Mouse (Mus musculus) MEL-GATA-1-ER (cell line): ENCODE measurements around the gene Samd1.

Experiments
- DNase-seq: peaks from one replicate; pipeline ENCODE4 v3.0.0-alpha.2; 2012; ENCODE audit warnings: low read depth; ENCODE audit errors: extremely low read depth

Samd1 gene

DNA sequence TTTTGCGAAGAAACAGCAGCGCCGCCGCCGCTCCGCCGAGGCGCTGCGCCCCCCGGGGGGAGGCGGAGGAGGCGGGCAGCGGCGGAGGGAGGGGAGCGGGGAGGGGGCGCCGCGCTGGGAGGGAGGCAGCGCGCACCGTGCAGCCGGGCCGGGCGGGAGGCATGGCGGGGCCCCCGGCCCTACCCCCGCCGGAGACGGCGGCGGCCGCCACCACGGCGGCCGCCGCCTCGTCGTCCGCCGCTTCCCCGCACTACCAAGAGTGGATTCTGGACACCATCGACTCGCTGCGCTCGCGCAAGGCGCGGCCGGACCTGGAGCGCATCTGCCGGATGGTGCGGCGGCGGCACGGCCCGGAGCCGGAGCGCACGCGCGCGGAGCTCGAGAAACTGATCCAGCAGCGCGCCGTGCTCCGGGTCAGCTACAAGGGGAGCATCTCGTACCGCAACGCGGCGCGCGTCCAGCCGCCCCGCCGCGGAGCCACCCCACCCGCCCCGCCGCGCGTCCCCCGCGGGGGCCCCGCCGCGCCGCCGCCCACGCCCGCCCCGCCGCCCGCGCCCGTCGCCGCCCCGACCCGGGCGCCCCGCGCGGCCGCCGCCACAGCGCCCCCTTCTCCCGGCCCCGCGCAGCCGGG is at the start of gene Samd1:
TSS of gene Samd1 (plus strand) at position 162 of the 631 bp plus-strand sequence.
- no peak for DNase-seq

DNA sequence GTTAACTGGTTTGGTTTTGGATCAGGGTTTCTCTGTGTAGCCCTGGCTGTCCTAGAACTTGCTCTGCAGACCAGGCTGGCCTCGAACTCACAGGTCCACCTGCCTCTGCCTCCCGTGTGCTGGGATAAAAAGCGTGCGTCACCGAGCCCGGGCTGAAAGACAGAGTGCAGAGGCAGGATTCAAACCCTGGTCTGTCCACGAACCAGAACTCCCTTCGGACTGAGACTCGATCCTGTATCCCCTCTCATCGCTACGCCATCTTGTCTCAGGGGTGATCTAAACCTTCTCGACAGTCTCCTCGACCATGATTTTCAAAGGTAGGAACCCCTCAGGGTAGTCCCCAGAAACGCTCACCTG is 42.7 kb upstream of the Samd1 start:
- DNase-seq = no peak

- peak; percentile 99 for DNase-seq
These were observed 42.1 kb upstream of the Samd1 start, which contains the start of the genes Gm10644 and Asf1b for GRCm38 (mm10) chr8:83955106-83955957. TSS of gene Gm10644 (minus strand) at chr8:83955205. TSS of gene Asf1b (plus strand) at chr8:83955507.

DNA sequence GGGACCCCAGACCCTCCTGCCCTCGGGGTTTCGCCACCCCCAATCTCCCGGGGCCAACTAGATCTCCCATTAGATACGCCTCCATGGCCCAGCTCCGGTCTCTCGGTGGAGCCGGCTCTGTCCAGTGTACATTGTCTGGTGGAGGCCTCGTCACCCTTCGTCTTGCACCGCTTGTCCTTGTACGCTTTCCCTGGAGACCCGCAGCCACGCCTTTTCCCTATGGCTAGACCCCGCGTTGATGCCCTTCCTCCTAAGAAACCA is 41.6 kb upstream of the Samd1 start:
- DNase-seq = no peak

GRCm38 (mm10) chr8:83956789-83957188 is 40.7 kb upstream of the Samd1 start:
- DNase-seq = peak; percentile 65

DNA sequence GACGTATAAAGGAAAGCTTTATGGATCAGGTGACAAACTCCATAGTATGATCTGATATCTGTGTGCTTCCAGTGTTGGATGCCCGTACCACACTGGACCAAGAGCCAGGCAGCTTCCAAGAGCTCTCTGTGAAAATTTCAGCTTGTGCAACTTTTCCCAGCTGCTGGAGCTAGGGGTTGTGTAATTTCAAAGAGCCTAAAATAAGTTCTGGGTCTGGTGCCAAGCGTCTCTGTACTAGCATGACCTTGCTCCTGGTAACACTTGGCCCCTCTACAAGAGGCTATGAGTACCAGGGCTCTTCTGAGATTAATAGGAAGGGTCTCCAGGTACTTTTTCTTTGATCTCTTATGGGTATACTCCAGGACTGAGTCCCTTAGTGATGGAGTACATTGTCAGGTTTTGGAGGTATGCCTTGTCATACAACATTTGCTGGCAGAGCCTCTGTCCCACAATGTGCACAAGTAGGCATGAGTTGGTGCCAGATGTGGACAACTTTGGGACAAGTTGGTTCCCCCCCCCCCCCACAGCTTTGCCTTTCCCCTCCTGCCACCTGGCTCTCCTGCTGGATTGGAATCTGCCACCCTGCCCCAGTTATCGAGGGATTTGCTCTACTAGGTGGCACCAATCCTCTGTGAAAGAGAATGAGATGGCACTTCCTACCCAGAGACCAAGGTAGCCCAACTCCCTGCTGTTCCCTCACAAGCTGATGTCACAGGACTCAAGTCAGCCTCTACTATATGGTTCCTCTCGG is 33.3 kb upstream of the Samd1 start:
- DNase-seq = no peak

DNA sequence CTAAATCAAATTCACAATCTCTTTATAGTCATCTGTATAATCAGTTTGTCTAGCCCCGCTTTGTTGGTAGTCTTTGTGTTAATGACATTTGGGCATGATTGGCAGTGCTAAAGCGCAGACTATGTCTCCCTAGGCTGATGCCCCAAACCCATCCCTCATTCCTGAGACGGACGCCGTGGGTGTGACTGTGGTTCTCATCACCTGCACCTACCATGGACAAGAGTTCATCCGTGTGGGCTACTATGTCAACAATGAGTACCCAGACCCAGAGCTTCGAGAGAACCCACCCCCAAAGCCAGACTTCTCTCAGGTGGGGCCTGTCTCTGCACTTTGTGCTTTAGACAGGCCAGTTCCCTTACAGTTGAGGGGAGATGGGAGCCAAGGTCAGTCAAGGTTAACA is 29.8 kb upstream of the Samd1 start:
- no peak for DNase-seq

- DNase-seq = no peak
These were observed 26.4 kb upstream of the Samd1 start for GRCm38 (mm10) chr8:83971121-83971520.

DNA sequence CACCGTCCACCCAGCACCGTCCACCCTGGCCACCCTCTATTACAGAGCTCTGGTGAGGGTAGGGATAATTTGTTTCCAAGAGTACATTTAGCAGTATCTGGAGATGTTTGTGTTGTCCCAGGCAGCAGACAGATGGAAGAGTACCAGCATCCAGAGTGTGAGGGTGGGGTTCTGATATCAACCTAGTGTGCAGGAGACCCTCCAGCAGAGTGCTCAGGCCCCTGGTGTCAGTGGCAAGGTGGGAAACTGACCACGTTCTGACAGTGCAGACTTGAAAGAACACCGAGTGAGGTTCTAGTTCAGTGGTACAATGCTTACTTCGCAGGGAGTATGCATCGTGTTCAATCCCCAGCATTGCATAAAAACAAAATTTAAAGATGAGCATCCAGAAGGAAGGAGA is 25.8 kb upstream of the Samd1 start:
- no peak for DNase-seq

DNA sequence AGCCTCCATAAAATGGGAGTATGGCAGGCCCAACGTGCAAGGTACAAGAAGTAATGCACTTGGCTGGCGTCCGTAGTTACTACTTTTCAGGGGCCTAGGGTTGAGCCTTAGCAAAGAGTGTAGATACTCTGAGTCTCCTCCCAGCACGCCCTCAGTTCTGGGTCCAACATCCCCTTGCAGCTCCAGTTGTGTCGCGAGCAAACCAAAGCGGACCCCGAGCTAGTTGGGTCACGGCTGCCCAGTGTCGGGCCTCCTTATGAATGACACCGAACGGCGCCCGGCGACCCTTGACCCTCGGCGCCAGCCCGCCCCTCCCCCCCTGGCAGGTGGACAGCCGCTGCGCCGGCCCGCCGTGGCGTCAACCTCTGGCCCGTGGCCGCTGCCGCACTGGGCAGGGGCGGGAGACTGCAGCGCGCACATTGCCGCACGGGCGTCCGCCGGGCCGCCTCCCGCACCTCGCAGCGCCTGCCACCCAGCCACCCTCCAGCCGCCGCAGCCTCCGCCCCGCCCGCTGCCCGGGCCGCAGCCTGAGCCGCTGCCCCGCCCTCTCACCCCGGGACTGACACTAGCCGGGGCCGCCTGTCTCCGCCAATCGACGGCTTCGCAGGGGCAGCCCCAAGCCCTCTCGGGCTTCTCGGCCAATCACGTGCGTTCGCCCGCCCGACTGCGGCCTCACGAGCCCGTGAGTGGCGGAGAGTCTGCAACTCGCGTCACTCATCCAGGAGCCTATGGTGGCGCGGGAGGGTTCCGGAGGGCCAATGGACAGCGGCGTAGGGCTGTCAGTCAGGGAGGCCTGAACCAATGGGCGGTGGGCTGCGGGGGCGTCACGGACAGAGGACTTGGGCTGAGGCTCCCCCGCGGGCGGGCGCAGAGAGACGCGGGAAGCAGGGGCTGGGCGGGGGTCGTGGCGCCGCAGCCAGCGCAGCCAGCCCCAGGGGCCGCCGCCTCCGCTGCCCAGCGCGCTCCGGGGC is 25.0 kb upstream of the Samd1 start, which contains the start of gene Prkaca:
TSS of gene Prkaca (plus strand) at position 844 of the 971 bp plus-strand sequence.
- peak; percentile 95 for DNase-seq

DNA sequence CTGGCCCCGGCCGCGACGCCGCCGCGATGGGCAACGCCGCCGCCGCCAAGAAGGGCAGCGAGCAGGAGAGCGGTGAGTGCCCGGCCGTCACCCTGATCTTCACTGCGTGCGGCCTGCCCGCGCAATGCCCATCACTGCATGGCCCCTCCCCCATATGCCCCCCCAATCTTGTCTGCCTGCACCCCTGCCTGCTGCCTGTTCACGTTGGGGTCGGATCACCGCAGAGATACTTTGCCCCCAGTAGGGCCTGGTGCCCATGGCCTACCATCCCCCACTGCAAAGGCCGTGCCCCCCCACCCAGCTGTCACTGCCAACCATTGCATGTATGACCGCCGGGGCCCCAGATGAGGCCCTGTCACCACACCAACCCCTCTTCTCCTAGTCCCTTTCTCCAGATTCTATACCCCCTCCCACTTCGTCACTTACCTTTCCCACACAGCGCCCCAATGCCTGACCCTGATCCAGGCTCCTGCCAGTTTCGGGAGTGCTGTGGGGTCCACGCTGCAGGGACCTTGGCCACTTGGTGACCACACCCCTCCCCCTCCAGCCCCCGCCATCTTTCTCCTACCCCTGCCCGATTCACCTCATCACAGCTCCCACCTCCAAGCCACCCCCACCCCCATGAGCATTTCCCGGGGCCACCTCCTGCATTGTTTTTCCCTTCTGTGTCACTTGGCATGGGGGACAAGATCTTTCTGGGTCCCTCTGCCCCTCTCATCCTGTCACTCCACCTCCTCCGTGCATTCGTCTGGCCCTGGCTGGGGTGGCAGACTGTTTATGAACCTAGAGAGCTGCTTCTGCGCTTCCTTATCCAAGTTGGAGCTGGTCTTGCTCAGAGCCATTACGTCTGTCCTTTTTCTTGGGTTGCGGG is 24.1 kb upstream of the Samd1 start:
- DNase-seq = no peak

- DNase-seq = no peak
These were observed 23.0 kb upstream of the Samd1 start for GRCm38 (mm10) chr8:83974521-83974920.

DNA sequence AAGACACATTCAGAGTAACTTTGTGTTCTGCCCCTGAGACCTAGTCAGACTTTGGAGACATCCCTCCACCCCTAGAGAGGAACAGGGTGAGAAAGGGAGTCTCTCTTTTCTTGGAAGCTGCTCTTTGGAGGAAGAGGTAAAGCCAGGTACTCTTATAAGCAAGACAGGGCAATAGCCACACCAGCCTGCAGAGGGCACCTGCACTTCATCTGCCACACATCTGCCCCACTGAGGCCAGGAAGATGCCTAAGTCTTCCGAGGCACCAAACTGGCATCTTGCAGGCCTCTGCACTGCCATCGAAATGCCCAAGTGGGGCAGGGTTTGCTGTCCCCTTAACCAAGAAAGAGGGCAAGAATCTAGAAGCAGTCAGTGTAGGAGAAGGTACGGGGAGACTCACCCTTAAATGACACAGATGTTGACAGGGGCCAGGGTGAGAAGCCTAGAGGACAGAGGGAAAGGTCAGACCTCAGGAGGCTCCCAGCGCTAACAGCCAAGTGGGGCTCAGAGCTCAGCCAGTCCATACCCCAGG is 21.3 kb upstream of the Samd1 start:
- no peak for DNase-seq

DNA sequence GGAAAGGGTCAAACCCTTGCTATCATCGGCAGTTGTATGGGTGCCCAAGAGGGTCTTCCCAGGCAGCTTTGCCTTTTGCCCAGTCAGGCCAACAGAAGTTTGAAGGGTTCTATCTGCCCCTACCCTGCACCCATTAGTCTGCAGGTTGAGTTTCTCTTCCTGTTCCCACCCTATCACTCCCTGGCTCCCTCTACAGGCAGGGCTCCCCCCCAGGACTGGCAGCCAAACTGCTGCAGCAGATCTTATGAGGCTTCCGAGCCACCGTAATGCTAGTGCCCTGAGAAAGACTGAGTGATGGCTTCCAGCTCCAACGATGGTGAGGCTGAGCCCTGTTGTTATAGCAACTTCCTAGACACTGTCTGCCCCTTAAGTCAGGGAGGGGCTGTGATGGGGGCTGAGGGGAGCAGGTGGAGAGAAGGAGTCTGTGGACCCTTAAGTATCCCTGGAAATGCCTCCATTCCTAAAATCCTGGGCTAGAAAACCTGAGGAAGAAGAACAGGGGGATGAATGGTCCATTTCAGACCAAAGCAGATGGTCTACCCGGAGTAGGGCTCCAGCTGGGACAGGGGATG is 20.6 kb upstream of the Samd1 start:
- DNase-seq = no peak

DNA sequence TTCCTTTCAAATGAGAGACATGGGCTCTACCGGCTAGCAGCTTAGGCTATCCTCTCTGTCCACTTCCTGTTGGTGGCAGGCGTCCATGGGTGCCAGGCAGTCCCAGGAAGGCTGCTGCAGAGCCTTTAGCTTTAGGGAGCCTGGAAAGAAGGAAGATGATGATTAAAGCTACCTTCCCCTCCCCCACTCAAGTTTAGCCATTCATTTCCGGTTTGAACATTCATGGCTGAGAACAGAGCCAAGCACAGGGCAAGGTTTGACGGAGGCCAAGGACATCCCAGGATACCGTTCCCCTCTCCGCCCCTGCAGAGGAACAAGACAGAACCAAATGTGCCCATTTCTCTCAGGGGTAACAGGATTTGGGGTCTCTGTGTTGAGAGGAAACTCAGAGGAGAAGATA is 19.8 kb upstream of the Samd1 start:
- DNase-seq = no peak

DNA sequence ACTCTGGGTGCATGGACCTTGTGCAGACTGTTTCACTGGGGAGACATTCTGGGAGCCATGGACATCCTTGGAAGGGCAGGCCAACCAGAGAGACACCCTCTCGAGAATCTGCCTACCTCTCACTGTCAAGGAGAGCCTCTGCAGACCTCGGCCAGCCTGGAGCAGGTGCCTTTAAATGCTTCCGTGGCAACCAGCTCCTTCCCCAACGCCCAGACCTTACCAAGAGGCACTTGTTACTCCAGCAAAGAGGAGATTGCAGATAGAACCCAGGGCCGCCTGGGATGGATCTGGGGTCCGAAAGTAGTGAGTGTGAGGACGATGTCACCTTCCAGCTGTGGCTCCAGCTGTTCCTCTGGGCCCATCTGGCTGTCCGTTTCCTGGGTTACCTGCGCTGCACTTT is 19.3 kb upstream of the Samd1 start:
- no peak for DNase-seq

- no peak for DNase-seq
These were observed 17.2 kb upstream of the Samd1 start for GRCm38 (mm10) chr8:83980250-83980649.

DNA sequence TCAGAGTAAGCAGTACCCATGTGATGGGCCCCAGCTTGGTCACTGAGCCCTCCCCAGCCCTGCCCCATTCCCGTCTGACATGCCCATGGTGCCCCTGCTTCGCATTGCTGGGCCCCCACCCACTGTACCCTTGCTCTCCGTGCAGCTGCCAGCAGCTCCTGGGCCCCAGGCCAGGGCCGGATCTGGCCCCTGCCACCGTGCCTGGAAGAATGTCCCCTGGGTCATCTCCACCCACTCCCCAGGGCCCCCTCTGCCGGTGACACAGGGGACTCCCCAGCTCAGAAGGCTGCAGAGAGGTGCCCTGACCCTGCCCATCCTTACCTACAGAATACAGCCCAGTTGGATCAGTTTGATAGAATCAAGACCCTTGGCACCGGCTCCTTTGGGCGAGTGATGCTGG is 16.6 kb upstream of the Samd1 start:
- no peak for DNase-seq

GRCm38 (mm10) chr8:83981533-83981932 is 15.9 kb upstream of the Samd1 start:
- no peak for DNase-seq

DNA sequence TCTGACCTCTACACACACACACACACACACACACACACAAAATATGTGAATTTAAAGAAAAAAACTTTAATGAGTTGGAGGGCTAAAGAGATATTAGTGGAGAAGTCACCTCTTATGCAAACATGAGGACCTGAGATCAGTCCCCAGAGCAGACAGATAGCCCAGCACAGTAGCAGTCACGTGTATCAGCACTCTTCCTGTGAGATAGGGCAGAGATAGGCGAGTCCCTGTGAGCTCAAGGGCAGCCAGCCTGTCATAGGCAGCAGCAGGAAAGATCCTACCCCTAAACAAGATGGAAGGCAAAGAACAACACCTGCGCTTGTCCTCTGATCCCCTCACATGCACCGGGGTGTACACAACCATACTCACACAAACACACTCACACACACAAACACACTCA is 15.0 kb upstream of the Samd1 start:
- DNase-seq = no peak
